Mouse (Mus musculus) small intestine, adult 2 months (tissue): ENCODE results near the gene Rtn3.

ENCODE experiments used
- CTCF ChIP-seq: fragments of 200-500 bp; IDR thresholded peaks from 2 replicates; pipeline ENCODE4 v1.5.1; 2012; ENCODE audit warnings: low read depth, mild to moderate bottlenecking, control low read depth, inconsistent platforms, low read length, moderate library complexity, mixed read lengths; ENCODE audit not compliant: insufficient replicate concordance, insufficient read length; ENCODE audit errors: extremely low read depth
- POLR2A ChIP-seq: fragments of 200-500 bp; IDR thresholded peaks from 2 replicates; pipeline ENCODE4 v1.6.1; 2012; ENCODE audit warnings: low read depth, mild to moderate bottlenecking, control low read depth, inconsistent platforms, low read length, moderate library complexity

DNA sequence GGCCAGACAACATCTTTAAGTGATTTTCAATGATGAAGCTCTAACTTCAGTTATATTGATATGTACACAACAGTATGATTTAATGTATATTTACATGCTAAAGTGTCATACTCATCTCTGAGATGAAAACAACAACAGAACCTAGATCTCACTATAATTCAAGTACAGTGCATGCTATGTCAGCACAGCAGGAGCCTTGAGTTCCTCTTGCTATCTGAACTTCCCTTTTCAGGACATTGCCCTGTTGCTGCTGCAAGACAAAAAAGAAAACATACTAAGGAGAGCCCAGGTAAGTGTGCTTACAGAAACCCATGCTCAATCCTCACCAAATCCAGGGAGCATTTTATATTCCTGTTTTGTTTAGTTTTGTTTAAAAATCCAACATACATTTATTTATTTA, 44.8 kb downstream of the Rtn3 start:
- TF ChIP-seq POLR2A (no peak), CTCF (no peak)
